Comparison of ENCODE assay signal across 13 mouse cellular contexts in the genomic region with DNA sequence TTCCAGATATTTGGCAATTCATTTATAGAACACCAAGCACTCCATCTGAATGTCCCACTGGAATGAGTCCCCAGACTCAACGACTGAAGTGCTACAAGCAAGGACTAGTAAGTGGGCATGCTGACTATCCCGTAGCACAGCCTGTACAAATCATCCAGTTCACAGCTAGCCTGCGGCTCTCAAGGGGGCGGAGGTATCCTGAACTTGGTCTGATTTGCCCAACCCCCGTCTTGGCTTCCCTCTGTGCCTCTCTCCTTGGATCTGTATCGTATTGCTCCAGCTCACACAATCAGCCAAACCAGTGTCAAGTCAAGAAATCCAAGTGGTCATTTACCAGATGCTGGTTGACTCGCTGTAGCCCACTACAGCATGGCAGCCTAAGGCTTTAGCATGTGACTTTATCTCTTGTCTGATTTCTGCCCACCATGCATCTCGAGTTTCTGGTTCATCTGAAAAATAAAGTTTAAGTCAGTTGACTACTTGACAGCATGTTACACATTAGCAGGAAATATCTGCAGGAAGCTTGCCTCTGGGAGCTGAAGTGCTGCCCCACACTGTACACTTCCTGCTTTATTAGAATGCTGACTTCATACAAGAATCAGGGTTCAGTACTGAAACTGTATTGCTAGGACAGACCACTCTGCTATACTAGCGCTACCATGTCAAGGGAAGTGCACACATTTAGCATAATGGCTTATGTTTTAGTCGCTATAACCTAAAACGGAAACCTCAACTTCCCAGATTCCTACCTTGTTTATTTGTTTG. TPM values are rescaled to one million over a fixed set of nuclear protein-coding genes. Genes with fewer than 3 reads are reported as not detected.
A peak's percentile ranks its signal among the peaks of the same experiment; 100 is the strongest.
DNase-seq lines count a peak whose midpoint lies in the region; ATAC-seq and TF ChIP-seq lines count a peak whose summit lies in the region.
"Had no signal": no experiment of that assay in that cellular context is flagged by ENCODE, and none has a peak within 500 bp of the region (broad histone marks: within the 10 kb centered on the region; RNA-seq: fewer than 3 reads in every experiment).

No protein-coding gene starts in this region.

- no peak for TF ChIP-seq CTCF in liver, adult 2 months (IDR thresholded peaks at IDR 0.05; ENCODE audit: low read depth, low read length)

- ATAC-seq in embryonic facial prominence, embryonic 13.5 days (ENCODE audit: insufficient number of reproducible peaks, insufficient read depth, low FRiP score, low TSS enrichment, low read depth) = peak; percentile 67; the same call in 1 of the 2 replicates
- no peak; the same call in 1 of the 2 replicates for ATAC-seq in heart, embryonic 16.5 days (replicated peaks; ENCODE audit: extremely low read depth, insufficient read depth, low FRiP score)
- no peak for ATAC-seq in inflammation-experienced regulatory T-cells, adult 6 months

- H3K4me2 ChIP-seq in embryonic facial prominence, embryonic 13.5 days = no peak overlapping the region
- no peak overlapping the region for H3K4me2 ChIP-seq in heart, embryonic 16.5 days (ENCODE audit: low read depth, low read length)
- H3K4me2 ChIP-seq: embryonic facial prominence, embryonic 12.5 days; hindbrain, embryonic 15.5 days; limb, embryonic 13.5 days had no signal

- no peaks in the 10 kb centered on the region for H3K79me2 ChIP-seq in liver, adult 2 months (ENCODE audit: control insufficient read depth, insufficient read depth, low read length)

- no peak overlapping the region for H3K4me3 ChIP-seq in embryonic facial prominence, embryonic 13.5 days
- no peak overlapping the region for H3K4me3 ChIP-seq in embryonic facial prominence, embryonic 10.5 days
- no peak overlapping the region for H3K4me3 ChIP-seq in liver, adult 2 months (ENCODE audit: insufficient read depth, low read depth, low read length)
- no peak overlapping the region for H3K4me3 ChIP-seq in heart, embryonic 16.5 days (ENCODE audit: low read length)
- H3K4me3 ChIP-seq: embryonic facial prominence, embryonic 12.5 days; hindbrain, embryonic 15.5 days; limb, embryonic 13.5 days had no signal

- peaks cover 55% of the 10 kb centered on the region for H3K36me3 ChIP-seq in embryonic facial prominence, embryonic 13.5 days
- peaks cover 63% of the 10 kb centered on the region for H3K36me3 ChIP-seq in embryonic facial prominence, embryonic 10.5 days (replicated peaks)
- no peaks in the 10 kb centered on the region; the same call in 1 of the 2 replicates for H3K36me3 ChIP-seq in liver, adult 2 months (ENCODE audit: control insufficient read depth, insufficient read depth, low read length)
- H3K36me3 ChIP-seq in heart, embryonic 16.5 days (ENCODE audit: control insufficient read depth, insufficient read depth) = 0 out of 2 replicates have a peak, but pooled peaks cover 2% of the 10 kb centered on the region

- H3K9ac ChIP-seq in embryonic facial prominence, embryonic 13.5 days = no peak overlapping the region
- no peak overlapping the region for H3K9ac ChIP-seq in liver, adult 2 months (ENCODE audit: low read depth, low read length)
- H3K9ac ChIP-seq in heart, embryonic 16.5 days (ENCODE audit: low read length) = no peak overlapping the region
- H3K9ac ChIP-seq: embryonic facial prominence, embryonic 12.5 days; hindbrain, embryonic 15.5 days; limb, embryonic 13.5 days had no signal

- WGBS in embryonic facial prominence, embryonic 13.5 days = 67% methylated on average over 11 of the region's 11 CpGs
- WGBS in embryonic facial prominence, embryonic 10.5 days = 78% methylated on average over 11 of the region's 11 CpGs
- 79% methylated on average over 11 of the region's 11 CpGs for WGBS in liver, adult 2 months
- WGBS in heart, embryonic 16.5 days = 63% methylated on average over 11 of the region's 11 CpGs

- no peaks in the 10 kb centered on the region for H3K27me3 ChIP-seq in embryonic facial prominence, embryonic 13.5 days
- no peaks in the 10 kb centered on the region for H3K27me3 ChIP-seq in embryonic facial prominence, embryonic 10.5 days (replicated peaks; ENCODE audit: low read depth, poor library complexity, severe bottlenecking)
- H3K27me3 ChIP-seq in liver, adult 2 months (ENCODE audit: control insufficient read depth, insufficient read depth, low read length) = no peaks in the 10 kb centered on the region
- no peaks in the 10 kb centered on the region for H3K27me3 ChIP-seq in heart, embryonic 16.5 days (ENCODE audit: control insufficient read depth, insufficient read depth, low read length)
- H3K27me3 ChIP-seq: embryonic facial prominence, embryonic 12.5 days; hindbrain, embryonic 15.5 days; limb, embryonic 13.5 days had no signal

- TF ChIP-seq POLR2A in liver, adult 2 months (IDR thresholded peaks at IDR 0.05; ENCODE audit: extremely low read depth, insufficient read depth, low read length) = no peak

- H3K4me1 ChIP-seq in embryonic facial prominence, embryonic 13.5 days = no peaks in the 10 kb centered on the region
- H3K4me1 ChIP-seq in embryonic facial prominence, embryonic 10.5 days = peaks cover 5% of the 10 kb centered on the region
- no peaks in the 10 kb centered on the region for H3K4me1 ChIP-seq in liver, adult 2 months (ENCODE audit: control insufficient read depth, insufficient read depth, low read length)
- H3K4me1 ChIP-seq in heart, embryonic 16.5 days (ENCODE audit: control insufficient read depth, insufficient read depth, low read length) = 0 out of 2 replicates have a peak, but pooled peaks cover 2% of the 10 kb centered on the region
- H3K4me1 ChIP-seq: hindbrain, embryonic 15.5 days; limb, embryonic 13.5 days had no signal

- DNase-seq in embryonic facial prominence, embryonic 10.5 days (ENCODE audit: low spot score) = no peak
- peak; percentile 8 for DNase-seq in liver, adult 2 months (ENCODE audit: extremely low read depth, low read depth, low spot score)
- DNase-seq in liver = no peak
- peak; percentile 15 for DNase-seq in lung, postnatal 14 days
- DNase-seq in T-cell, adult 2 months (ENCODE audit: low spot score) = no peak
- DNase-seq: adrenal gland, adult 2 months; cerebellum, adult 18-20 months had no signal

- no peak overlapping the region; the same call in 1 of the 2 replicates for H3K27ac ChIP-seq in embryonic facial prominence, embryonic 13.5 days
- no peak overlapping the region for H3K27ac ChIP-seq in embryonic facial prominence, embryonic 10.5 days (replicated peaks)
- no peak overlapping the region for H3K27ac ChIP-seq in liver, adult 2 months (replicated peaks; ENCODE audit: insufficient read depth, low read depth, low read length)
- H3K27ac ChIP-seq in heart, embryonic 16.5 days (ENCODE audit: low read length) = peak overlapping the region; percentile 60
- H3K27ac ChIP-seq: embryonic facial prominence, embryonic 12.5 days; hindbrain, embryonic 15.5 days; limb, embryonic 13.5 days had no signal

- no peaks in the 10 kb centered on the region for H3K9me3 ChIP-seq in embryonic facial prominence, embryonic 13.5 days
- no peaks in the 10 kb centered on the region for H3K9me3 ChIP-seq in embryonic facial prominence, embryonic 10.5 days
- H3K9me3 ChIP-seq in heart, embryonic 16.5 days (replicated peaks; ENCODE audit: control insufficient read depth, low read length) = no peaks in the 10 kb centered on the region
- H3K9me3 ChIP-seq: embryonic facial prominence, embryonic 12.5 days; hindbrain, embryonic 15.5 days; limb, embryonic 13.5 days had no signal

RNA-seq across cellular contexts. Expression of gene C2cd5, which starts 50.0 kb away (rescaled TPM):
- polyA plus RNA-seq in embryonic facial prominence, embryonic 13.5 days (2015; fragmentation: Nextera tagmentation; extraction: Ambion mirVana) = 35.7 and 38.2 TPM in 2 replicates
- polyA plus RNA-seq in embryonic facial prominence, embryonic 10.5 days (2016; fragmentation: Nextera tagmentation; extraction: Ambion mirVana) = 31.3 and 34.9 TPM in 2 replicates
- 4.1 and 4.6 TPM in 2 replicates for total RNA-seq in liver, adult 2 months (2014; rRNA removed)
- polyA plus RNA-seq in liver, adult 2 months (2012; rRNA removed) = 2.5 and 3.2 TPM in 2 replicates
- 19.9 and 23.7 TPM in 2 replicates for polyA plus RNA-seq in heart, embryonic 16.5 days (2015; fragmentation: Nextera tagmentation; extraction: Ambion mirVana)
- polyA plus RNA-seq in inflammation-experienced regulatory T-cells, adult 6 months (2017; shearing (Covaris generic)) = 10 to 100 TPM; 50.1 to 82.6 (median 80.9) TPM

Comparison
In these comparisons a context has a peak if more than half of its experiments do, and no peak if none do; other contexts are left out.
1. DNase-seq: peak in liver, adult 2 months (single experiment) and lung, postnatal 14 days (single experiment); none in embryonic facial prominence, embryonic 10.5 days (single experiment), liver (single experiment) and T-cell, adult 2 months (single experiment).